Mouse (Mus musculus): ENCODE measurements around the gene Rptor. TPM values are rescaled to one million over a fixed set of nuclear protein-coding genes. Genes with fewer than 3 reads are reported as not detected.
A peak's percentile ranks its signal among the peaks of the same experiment; 100 is the strongest.

Rptor gene
- polyA plus RNA-seq, 1 experiment from 2014 or later = 15.7 TPM

GRCm38 (mm10) chr11:119916102-119916790 lies 313.5 kb downstream of the Rptor start:
- H3K27ac ChIP-seq (replicated peaks) = no peak overlapping the region
- WGBS = 91% methylated on average over 15 of the region's 15 CpGs
- DNase-seq (ENCODE audit: low spot score) = no peak
- H3K36me3 ChIP-seq (replicated peaks) = peaks cover 56% of the 10 kb centered on the region
- H3K4me3 ChIP-seq = peak overlapping the region; percentile 85; the same call in 1 of the 2 replicates
- no peaks in the 10 kb centered on the region for H3K9me3 ChIP-seq
- H3K4me1 ChIP-seq = peaks cover 37% of the 10 kb centered on the region
- no peaks in the 10 kb centered on the region for H3K27me3 ChIP-seq (replicated peaks; ENCODE audit: low read depth, poor library complexity, severe bottlenecking)

- Histone ChIP-seq H3K4me3 (peak overlapping the region; percentile 9; the same call in 1 of the 2 replicates), H3K9me3 (no peaks in the 10 kb centered on the region), H3K27ac (replicated peaks) (no peak overlapping the region), H3K4me1 (peaks cover 39% of the 10 kb centered on the region), H3K27me3 (replicated peaks; ENCODE audit: low read depth, poor library complexity, severe bottlenecking) (no peaks in the 10 kb centered on the region), H3K36me3 (replicated peaks) (peaks cover 56% of the 10 kb centered on the region)
- DNase-seq (ENCODE audit: low spot score) = no peak
- WGBS = 91% methylated on average over 21 of the region's 21 CpGs
These were observed 314.2 kb downstream of the Rptor start for GRCm38 (mm10) chr11:119916834-119917469.

GRCm38 (mm10) chr11:119918521-119918920 lies 315.8 kb downstream of the Rptor start:
- Histone ChIP-seq H3K27me3 (replicated peaks; ENCODE audit: low read depth, poor library complexity, severe bottlenecking) (no peaks in the 10 kb centered on the region), H3K4me1 (peaks cover 28% of the 10 kb centered on the region), H3K4me3 (no peak overlapping the region), H3K9me3 (no peaks in the 10 kb centered on the region), H3K36me3 (replicated peaks) (peaks cover 56% of the 10 kb centered on the region), H3K27ac (replicated peaks) (no peak overlapping the region)
- DNase-seq (ENCODE audit: low spot score) = no peak
- WGBS = 86% methylated on average over 7 of the region's 7 CpGs

- WGBS = 90% methylated on average over 4 of the region's 4 CpGs
- no peaks in the 10 kb centered on the region for H3K9me3 ChIP-seq
- H3K4me3 ChIP-seq = no peak overlapping the region
- H3K4me1 ChIP-seq = peaks cover 23% of the 10 kb centered on the region
- H3K27me3 ChIP-seq (replicated peaks; ENCODE audit: low read depth, poor library complexity, severe bottlenecking) = no peaks in the 10 kb centered on the region
- no peak overlapping the region for H3K27ac ChIP-seq (replicated peaks)
- DNase-seq (ENCODE audit: low spot score) = no peak
- peaks cover 56% of the 10 kb centered on the region for H3K36me3 ChIP-seq (replicated peaks)
These were observed 316.7 kb downstream of the Rptor start for GRCm38 (mm10) chr11:119919432-119919831.

GRCm38 (mm10) chr11:119919897-119920296 lies 317.2 kb downstream of the Rptor start:
- Histone ChIP-seq H3K27me3 (replicated peaks; ENCODE audit: low read depth, poor library complexity, severe bottlenecking) (no peaks in the 10 kb centered on the region), H3K36me3 (replicated peaks) (peaks cover 56% of the 10 kb centered on the region), H3K9me3 (no peaks in the 10 kb centered on the region), H3K4me1 (peaks cover 18% of the 10 kb centered on the region), H3K27ac (replicated peaks) (no peak overlapping the region), H3K4me3 (no peak overlapping the region)
- WGBS = 65% methylated on average over 8 of the region's 8 CpGs
- DNase-seq (ENCODE audit: low spot score) = peak; percentile 76

GRCm38 (mm10) chr11:119920668-119921067 lies 318.0 kb downstream of the Rptor start:
- WGBS = 97% methylated on average over 5 of the region's 5 CpGs
- Histone ChIP-seq H3K27ac (replicated peaks) (no peak overlapping the region), H3K9me3 (no peaks in the 10 kb centered on the region), H3K4me1 (peaks cover 11% of the 10 kb centered on the region), H3K4me3 (no peak overlapping the region), H3K36me3 (replicated peaks) (peaks cover 51% of the 10 kb centered on the region), H3K27me3 (replicated peaks; ENCODE audit: low read depth, poor library complexity, severe bottlenecking) (no peaks in the 10 kb centered on the region)
- no peak for DNase-seq (ENCODE audit: low spot score)

- Histone ChIP-seq H3K27me3 (replicated peaks; ENCODE audit: low read depth, poor library complexity, severe bottlenecking) (no peaks in the 10 kb centered on the region), H3K9me3 (no peaks in the 10 kb centered on the region), H3K36me3 (replicated peaks) (peaks cover 6% of the 10 kb centered on the region), H3K27ac (replicated peaks) (no peak overlapping the region), H3K4me3 (no peak overlapping the region), H3K4me1 (peaks cover 3% of the 10 kb centered on the region; the same call in 1 of the 2 replicates)
- no peak for DNase-seq (ENCODE audit: low spot score)
- WGBS = 80% methylated on average over 5 of the region's 5 CpGs
These were observed 322.5 kb downstream of the Rptor start for GRCm38 (mm10) chr11:119925176-119925575.

- Histone ChIP-seq H3K27me3 (replicated peaks; ENCODE audit: low read depth, poor library complexity, severe bottlenecking) (no peaks in the 10 kb centered on the region), H3K36me3 (replicated peaks) (no peaks in the 10 kb centered on the region), H3K4me3 (no peak overlapping the region), H3K27ac (replicated peaks) (no peak overlapping the region), H3K4me1 (peaks cover 4% of the 10 kb centered on the region), H3K9me3 (no peaks in the 10 kb centered on the region)
- no peak for DNase-seq (ENCODE audit: low spot score)
- 90% methylated on average over 5 of the region's 5 CpGs for WGBS
These were observed 324.1 kb downstream of the Rptor start for GRCm38 (mm10) chr11:119926762-119927161.

- Histone ChIP-seq H3K4me1 (peaks cover 13% of the 10 kb centered on the region), H3K36me3 (replicated peaks) (no peaks in the 10 kb centered on the region), H3K9me3 (no peaks in the 10 kb centered on the region), H3K27me3 (replicated peaks; ENCODE audit: low read depth, poor library complexity, severe bottlenecking) (no peaks in the 10 kb centered on the region), H3K4me3 (no peak overlapping the region), H3K27ac (replicated peaks) (no peak overlapping the region)
- DNase-seq (ENCODE audit: low spot score) = no peak
- 76% methylated on average over 16 of the region's 16 CpGs for WGBS
These were observed 325.4 kb downstream of the Rptor start for GRCm38 (mm10) chr11:119928023-119928681.

- DNase-seq (ENCODE audit: low spot score) = no peak
- no peak overlapping the region for H3K27ac ChIP-seq (replicated peaks)
- no peaks in the 10 kb centered on the region for H3K27me3 ChIP-seq (replicated peaks; ENCODE audit: low read depth, poor library complexity, severe bottlenecking)
- 83% methylated on average over 6 of the region's 6 CpGs for WGBS
- H3K9me3 ChIP-seq = no peaks in the 10 kb centered on the region
- H3K4me3 ChIP-seq = no peak overlapping the region
- H3K4me1 ChIP-seq = peaks cover 19% of the 10 kb centered on the region
- no peaks in the 10 kb centered on the region for H3K36me3 ChIP-seq (replicated peaks)
These were observed 327.0 kb downstream of the Rptor start for GRCm38 (mm10) chr11:119929603-119930265.

- no peaks in the 10 kb centered on the region for H3K9me3 ChIP-seq
- no peak overlapping the region for H3K4me3 ChIP-seq
- peaks cover 35% of the 10 kb centered on the region for H3K4me1 ChIP-seq
- H3K27ac ChIP-seq (replicated peaks) = no peak overlapping the region
- no peaks in the 10 kb centered on the region for H3K27me3 ChIP-seq (replicated peaks; ENCODE audit: low read depth, poor library complexity, severe bottlenecking)
- no peaks in the 10 kb centered on the region for H3K36me3 ChIP-seq (replicated peaks)
- 70% methylated on average over 10 of the region's 10 CpGs for WGBS
- DNase-seq (ENCODE audit: low spot score) = no peak
These were observed 329.1 kb downstream of the Rptor start for GRCm38 (mm10) chr11:119931809-119932208.

GRCm38 (mm10) chr11:119933142-119933541 lies 330.4 kb downstream of the Rptor start:
- no peaks in the 10 kb centered on the region for H3K9me3 ChIP-seq
- peak overlapping the region; percentile 37; the same call in 1 of the 2 replicates for H3K27ac ChIP-seq (replicated peaks)
- H3K4me3 ChIP-seq = no peak overlapping the region
- H3K36me3 ChIP-seq (replicated peaks) = no peaks in the 10 kb centered on the region
- H3K4me1 ChIP-seq = peaks cover 48% of the 10 kb centered on the region
- WGBS = 66% methylated on average over 4 of the region's 4 CpGs
- no peak for DNase-seq (ENCODE audit: low spot score)
- H3K27me3 ChIP-seq (replicated peaks; ENCODE audit: low read depth, poor library complexity, severe bottlenecking) = peaks cover 7% of the 10 kb centered on the region; the same call in 1 of the 2 replicates
